Mouse (Mus musculus) right cerebral cortex, postnatal 25 days (tissue): ENCODE measurements at regions not wholly inside any gene's neighbourhood (a gene's known extent, or its start where the extent isn't known, plus 50 kb on each side); places are given as distances from the start of the nearest gene placed in this dataset.
"Not testable (repeated sequence)": the region's sequence is repeated elsewhere in the genome, so short reads cannot be mapped to it uniquely, and the experiment has no call there.

ENCODE experiments used
- DNase-seq: peaks from one replicate; pipeline ENCODE4 v3.0.0; 2022

GRCm38 (mm10) chrX:170735786-170736185 lies 63.3 kb downstream of the Asmt start:
- peak; percentile 2 for DNase-seq

- not testable (repeated sequence) for DNase-seq
Observed at GRCm38 (mm10) chrX:170753507-170754256, 81.2 kb downstream of the Asmt start.
